9 mouse cellular contexts compared by ENCODE assay signal in the genomic region with DNA sequence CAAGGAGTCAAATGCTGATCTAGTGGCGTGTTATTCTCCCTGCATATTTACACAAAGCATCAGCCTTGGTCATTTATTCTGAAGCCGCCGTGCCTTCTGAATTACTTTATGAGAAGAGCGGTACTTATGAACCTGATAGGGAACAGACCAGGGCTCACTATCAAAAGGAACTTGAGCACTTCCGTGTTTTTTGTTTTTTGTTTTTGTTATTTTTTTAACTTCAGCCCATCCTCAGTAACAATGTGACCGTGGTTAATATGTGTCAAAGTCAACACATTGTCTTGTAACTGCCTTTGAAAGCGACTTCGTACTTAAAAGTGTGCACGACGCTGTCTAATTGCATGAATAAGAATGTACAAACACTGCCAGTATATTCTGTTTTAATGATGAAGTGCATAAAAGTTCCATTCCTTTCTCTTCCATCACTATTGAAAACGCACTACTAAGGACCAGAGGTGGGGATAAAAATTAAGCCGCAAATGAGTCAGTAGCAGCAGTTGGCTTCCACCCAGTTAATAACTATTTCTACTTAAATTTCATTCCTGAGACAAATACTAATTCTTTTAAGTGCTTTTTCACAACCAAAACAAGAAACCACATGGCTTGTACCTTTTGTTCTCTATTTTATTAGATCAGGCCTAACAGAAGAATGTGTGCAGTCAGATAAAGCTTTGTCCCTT. TPM values are rescaled to one million over a fixed set of nuclear protein-coding genes. Genes with fewer than 3 reads are reported as not detected.
DNase-seq lines count a peak whose midpoint lies in the region; ATAC-seq and TF ChIP-seq lines count a peak whose summit lies in the region.
"Had no signal": no experiment of that assay in that cellular context is flagged by ENCODE, and none has a peak within 500 bp of the region (broad histone marks: within the 10 kb centered on the region; RNA-seq: fewer than 3 reads in every experiment).

No protein-coding gene starts in this region.

- no peaks in the 10 kb centered on the region for H3K27me3 ChIP-seq in heart, embryonic 10.5 days (ENCODE audit: insufficient read depth, poor library complexity, severe bottlenecking)
- no peaks in the 10 kb centered on the region for H3K27me3 ChIP-seq in heart, postnatal 0 days (ENCODE audit: control insufficient read depth, insufficient read depth, low read length)
- H3K27me3 ChIP-seq in midbrain, embryonic 10.5 days (ENCODE audit: low read depth, poor library complexity, severe bottlenecking) = no peaks in the 10 kb centered on the region
- H3K27me3 ChIP-seq: CH12.LX had no signal

- H3K4me3 ChIP-seq in heart, embryonic 10.5 days = peak overlapping the region; percentile 79
- peak overlapping the region; percentile 64 for H3K4me3 ChIP-seq in heart, postnatal 0 days (ENCODE audit: low read depth, low read length)
- peak overlapping the region; percentile 78 for H3K4me3 ChIP-seq in midbrain, embryonic 10.5 days

- peak overlapping the region; percentile 97 for H3K4me2 ChIP-seq in heart, postnatal 0 days (ENCODE audit: low read depth, low read length)

- no peak for TF ChIP-seq CTCF in heart, postnatal 0 days (IDR thresholded peaks at IDR 0.05; ENCODE audit: low read depth)

- H3K9ac ChIP-seq in heart, postnatal 0 days (replicated peaks; ENCODE audit: low read depth, low read length) = peak overlapping the region; percentile 55

- H3K4me1 ChIP-seq in heart, embryonic 10.5 days = no peaks in the 10 kb centered on the region
- 0 out of 2 replicates have a peak, but pooled peaks cover 8% of the 10 kb centered on the region for H3K4me1 ChIP-seq in heart, postnatal 0 days (ENCODE audit: control insufficient read depth, insufficient read depth)
- peaks cover 28% of the 10 kb centered on the region for H3K4me1 ChIP-seq in midbrain, embryonic 10.5 days

- H3K36me3 ChIP-seq in heart, embryonic 10.5 days = no peaks in the 10 kb centered on the region
- H3K36me3 ChIP-seq in heart, postnatal 0 days (replicated peaks; ENCODE audit: control insufficient read depth, insufficient read depth, low read length) = no peaks in the 10 kb centered on the region
- no peaks in the 10 kb centered on the region for H3K36me3 ChIP-seq in midbrain, embryonic 10.5 days

- ATAC-seq in heart, postnatal 0 days (ENCODE audit: insufficient read depth, low read depth) = no peak
- ATAC-seq in CD4-positive, CD25-positive, alpha-beta regulatory T cell, adult 4 months = no peak

- peak overlapping the region; percentile 84; the same call in 1 of the 2 replicates for H3K27ac ChIP-seq in heart, embryonic 10.5 days
- peak overlapping the region; percentile 82 for H3K27ac ChIP-seq in heart, postnatal 0 days (ENCODE audit: low read depth)
- peak overlapping the region; percentile 95 for H3K27ac ChIP-seq in midbrain, embryonic 10.5 days (replicated peaks)

- no peaks in the 10 kb centered on the region for H3K9me3 ChIP-seq in heart, embryonic 10.5 days
- H3K9me3 ChIP-seq in heart, postnatal 0 days (replicated peaks; ENCODE audit: control insufficient read depth, low read length) = no peaks in the 10 kb centered on the region
- H3K9me3 ChIP-seq in midbrain, embryonic 10.5 days (replicated peaks) = no peaks in the 10 kb centered on the region

- no peak for TF ChIP-seq EP300 in heart, postnatal 0 days (IDR thresholded peaks at IDR 0.05; ENCODE audit: low read depth)

- whole genome bisulfite sequencing in heart, embryonic 10.5 days = 23% methylated on average over 12 of the region's 12 CpGs
- WGBS in heart, postnatal 0 days = 28% methylated on average over 12 of the region's 12 CpGs
- WGBS in midbrain, embryonic 10.5 days = 12% methylated on average over 12 of the region's 12 CpGs

- intact Hi-C loops in heart, postnatal 25 days (cut with DNase I) = loop anchor here (5.0 kb wide), 3 partner anchors 202 to 397 kb away; partner anchors contain the start of gene Tmem106b

- DNase-seq in heart, embryonic 10.5 days (ENCODE audit: low spot score) = no peak
- no peak for DNase-seq in heart, postnatal 25 days (ENCODE audit: low spot score)
- DNase-seq in Muller cell, postnatal 12 days (ENCODE audit: inconsistent ontology term) = peak; percentile 23
- no peak for DNase-seq in heart, postnatal 0 days (ENCODE audit: low spot score)
- DNase-seq in midbrain, embryonic 10.5 days (ENCODE audit: low spot score) = no peak
- DNase-seq in cerebellum, adult 18-20 months = no peak
- no peak for DNase-seq in adrenal gland, adult 2 months

RNA-seq across cellular contexts. Expression of gene Thsd7a, which starts 0.5 kb away (rescaled TPM):
- polyA plus RNA-seq in heart, embryonic 10.5 days (2016; fragmentation: Nextera tagmentation; extraction: Ambion mirVana) = 2.7 TPM in 2 replicates
- 10 to 100 TPM; 10.4 to 11.8 TPM for total RNA-seq in heart, postnatal 25 days (2021)
- 4.5 and 4.7 TPM in 2 replicates for total RNA-seq in heart, postnatal 0 days (2014; rRNA removed; ENCODE audit: low replicate concordance)
- polyA plus RNA-seq in heart, postnatal 0 days (2015; fragmentation: Nextera tagmentation; extraction: Ambion mirVana) = 2.0 and 2.2 TPM in 2 replicates
- 10.7 and 21.2 TPM in 2 replicates for polyA plus RNA-seq in midbrain, embryonic 10.5 days (2016; fragmentation: Nextera tagmentation; extraction: Ambion mirVana)
- under 1 TPM in 1 of 2 experiments, not detected in 1; 0.46 TPM for polyA plus RNA-seq in CD4-positive, CD25-positive, alpha-beta regulatory T cell, adult 4 months (2017; shearing (Covaris generic))
- 10 to 100 TPM; 10.5 to 14.3 TPM for total RNA-seq in adrenal gland, adult 2 months (2021)
- 1.5 and 1.8 TPM in 2 replicates for polyA plus RNA-seq in adrenal gland, adult 2 months (2012; rRNA removed)
